Mouse (Mus musculus): Measurements from ENCODE around the gene Hoxb6. TPM values are rescaled to one million over a fixed set of nuclear protein-coding genes. Genes with fewer than 3 reads are reported as not detected.

Gene Hoxb6
- polyA plus RNA-seq, 2 experiments from 2014 or later, result not detected

DNA sequence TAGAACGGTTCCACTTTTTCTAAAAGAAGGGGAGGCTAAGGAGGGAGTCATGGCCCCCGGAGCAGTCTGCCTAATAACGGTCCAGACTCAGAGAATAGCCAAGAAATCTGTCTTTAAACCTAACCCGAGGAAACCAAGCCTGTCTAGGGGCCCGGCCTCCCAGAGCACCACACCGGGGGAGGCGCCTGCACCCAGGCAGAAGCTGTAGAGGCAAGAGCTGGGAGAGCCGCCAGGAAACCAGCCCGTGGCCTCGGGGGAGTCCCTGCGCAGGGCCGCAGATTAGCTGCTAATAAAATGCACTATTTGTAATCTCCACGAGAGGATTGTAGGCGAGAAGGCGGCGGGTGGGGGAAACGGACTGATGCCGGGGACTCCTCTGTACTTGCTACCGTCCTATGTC lies 22.4 kb upstream of the Hoxb6 start:
- peak; percentile 74 for ATAC-seq

DNA sequence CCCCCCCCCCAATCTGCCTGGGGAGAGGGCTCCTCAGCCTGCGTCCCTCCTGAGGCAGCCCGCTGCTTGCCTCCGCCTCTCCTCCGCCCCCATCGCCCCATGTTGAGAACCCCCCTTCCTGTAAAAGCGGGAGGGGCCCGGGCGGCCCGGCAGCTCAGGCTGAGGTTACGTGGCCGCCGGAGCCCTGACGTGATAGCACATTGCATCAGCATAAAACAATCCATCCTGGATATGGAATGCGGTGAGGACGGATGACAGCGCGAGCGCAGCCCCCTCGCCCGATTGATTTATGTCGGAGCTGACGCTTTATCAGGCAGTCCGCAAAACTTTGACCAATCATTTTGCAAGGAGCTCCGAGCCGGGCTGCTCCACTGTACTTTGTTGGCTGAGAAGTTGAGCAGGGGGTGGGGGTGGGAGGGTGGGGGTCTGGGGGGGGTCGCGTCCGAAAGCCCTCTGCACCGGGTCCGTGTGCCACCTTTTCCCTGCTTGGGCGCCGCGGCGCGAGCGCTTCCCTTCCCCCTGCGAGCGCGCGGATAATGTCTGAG lies 21.2 kb upstream of the Hoxb6 start, which contains the start of gene Hoxb9:
Hoxb9 (plus strand) TSS at position 462 of the 545 bp plus-strand sequence.
- ATAC-seq, result peak; percentile 46

DNA sequence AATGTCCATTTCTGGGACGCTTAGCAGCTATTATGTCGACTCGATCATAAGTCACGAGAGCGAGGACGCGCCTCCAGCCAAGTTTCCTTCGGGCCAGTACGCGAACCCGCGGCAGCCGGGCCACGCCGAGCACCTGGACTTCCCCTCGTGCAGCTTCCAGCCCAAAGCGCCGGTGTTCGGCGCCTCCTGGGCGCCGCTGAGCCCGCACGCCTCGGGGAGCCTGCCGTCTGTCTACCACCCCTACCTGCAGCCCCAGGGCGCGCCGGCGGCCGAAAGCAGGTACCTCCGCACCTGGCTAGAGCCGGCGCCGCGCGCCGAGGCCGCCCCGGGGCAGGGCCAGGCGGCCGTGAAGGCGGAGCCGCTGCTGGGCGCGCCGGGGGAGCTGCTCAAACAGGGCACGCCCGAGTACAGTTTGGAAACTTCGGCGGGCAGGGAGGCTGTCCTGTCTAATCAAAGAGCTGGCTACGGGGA lies 20.7 kb upstream of the Hoxb6 start:
- peak; percentile 19 for ATAC-seq

DNA sequence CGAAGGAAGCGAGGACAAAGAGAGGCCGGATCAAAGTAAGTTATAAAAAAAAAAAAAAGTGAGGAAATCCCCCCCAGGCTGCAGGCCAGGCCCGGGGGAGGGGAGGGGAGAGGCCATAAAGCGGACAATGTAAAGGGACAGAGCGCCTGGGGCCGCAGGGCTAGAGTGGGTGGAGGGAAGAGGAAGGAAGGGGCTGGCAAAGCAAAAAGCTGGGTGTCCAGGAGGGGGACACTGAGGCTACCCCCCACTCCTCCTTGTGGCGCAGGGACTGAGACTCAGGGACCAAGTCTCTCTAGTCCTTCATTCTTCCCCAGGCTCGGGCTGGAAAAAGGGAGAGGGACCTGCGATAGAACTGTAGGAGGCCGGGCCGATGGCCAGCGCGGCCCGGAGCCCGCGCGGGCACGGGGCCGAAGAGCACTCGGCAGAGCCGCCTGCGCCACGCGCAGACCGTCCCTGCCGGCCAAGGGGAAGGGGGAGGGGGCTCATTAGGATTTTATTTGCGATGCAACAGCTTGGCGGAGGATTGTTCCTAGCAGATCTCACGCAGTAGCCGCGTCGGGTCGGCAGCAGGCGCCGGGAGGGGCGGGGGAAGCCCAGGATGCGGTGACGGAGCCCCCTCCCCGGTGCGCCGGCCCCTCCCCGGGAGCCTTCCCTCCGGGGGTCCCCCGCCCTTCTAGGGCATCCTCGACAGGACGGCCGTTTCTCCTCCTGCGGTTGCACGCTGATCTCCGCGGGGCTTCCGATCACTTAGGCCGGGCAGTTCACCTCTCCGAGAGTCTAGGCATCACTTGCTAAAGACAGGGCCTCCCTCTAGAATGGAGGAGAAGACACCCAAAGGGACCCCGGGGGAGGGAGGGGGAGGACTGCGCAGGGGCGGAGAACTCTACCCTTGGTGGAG lies 20.0 kb upstream of the Hoxb6 start:
- no peak for ATAC-seq

DNA sequence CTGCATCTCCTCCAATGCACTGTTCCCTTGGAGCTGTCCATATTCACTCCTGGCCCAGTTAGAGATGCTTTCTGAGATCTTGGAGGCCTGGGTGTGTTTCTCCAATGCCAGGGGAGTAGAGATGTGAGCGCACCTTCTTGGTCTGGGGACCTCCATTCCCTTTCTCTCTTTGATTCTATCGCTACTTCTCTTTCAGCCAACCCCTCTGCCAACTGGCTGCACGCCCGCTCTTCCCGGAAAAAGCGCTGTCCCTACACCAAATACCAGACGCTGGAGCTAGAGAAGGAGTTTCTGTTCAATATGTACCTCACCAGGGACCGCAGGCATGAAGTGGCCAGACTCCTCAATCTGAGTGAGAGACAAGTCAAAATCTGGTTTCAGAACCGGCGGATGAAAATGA lies 17.8 kb upstream of the Hoxb6 start:
- no peak for ATAC-seq

DNA sequence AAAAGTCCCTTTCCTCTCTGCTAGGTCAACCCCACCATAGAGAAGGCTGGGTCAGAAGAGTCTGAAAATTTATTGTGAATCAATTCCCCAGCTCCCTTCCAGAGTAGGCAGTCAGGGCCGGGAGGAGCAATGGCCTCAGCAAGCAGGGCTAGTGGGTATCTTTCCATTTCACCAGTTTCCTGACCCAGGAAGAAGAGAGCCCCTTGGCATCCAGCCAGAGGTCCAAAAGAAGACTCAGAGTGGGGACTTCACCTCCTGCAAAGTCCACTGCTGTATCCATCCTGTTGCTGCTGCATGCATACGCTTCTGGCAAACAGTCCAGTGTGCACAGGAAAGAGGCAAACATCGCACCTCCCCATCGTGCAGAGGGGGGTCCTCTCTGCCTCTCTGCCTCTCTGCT lies 16.4 kb upstream of the Hoxb6 start:
- no peak for ATAC-seq

DNA sequence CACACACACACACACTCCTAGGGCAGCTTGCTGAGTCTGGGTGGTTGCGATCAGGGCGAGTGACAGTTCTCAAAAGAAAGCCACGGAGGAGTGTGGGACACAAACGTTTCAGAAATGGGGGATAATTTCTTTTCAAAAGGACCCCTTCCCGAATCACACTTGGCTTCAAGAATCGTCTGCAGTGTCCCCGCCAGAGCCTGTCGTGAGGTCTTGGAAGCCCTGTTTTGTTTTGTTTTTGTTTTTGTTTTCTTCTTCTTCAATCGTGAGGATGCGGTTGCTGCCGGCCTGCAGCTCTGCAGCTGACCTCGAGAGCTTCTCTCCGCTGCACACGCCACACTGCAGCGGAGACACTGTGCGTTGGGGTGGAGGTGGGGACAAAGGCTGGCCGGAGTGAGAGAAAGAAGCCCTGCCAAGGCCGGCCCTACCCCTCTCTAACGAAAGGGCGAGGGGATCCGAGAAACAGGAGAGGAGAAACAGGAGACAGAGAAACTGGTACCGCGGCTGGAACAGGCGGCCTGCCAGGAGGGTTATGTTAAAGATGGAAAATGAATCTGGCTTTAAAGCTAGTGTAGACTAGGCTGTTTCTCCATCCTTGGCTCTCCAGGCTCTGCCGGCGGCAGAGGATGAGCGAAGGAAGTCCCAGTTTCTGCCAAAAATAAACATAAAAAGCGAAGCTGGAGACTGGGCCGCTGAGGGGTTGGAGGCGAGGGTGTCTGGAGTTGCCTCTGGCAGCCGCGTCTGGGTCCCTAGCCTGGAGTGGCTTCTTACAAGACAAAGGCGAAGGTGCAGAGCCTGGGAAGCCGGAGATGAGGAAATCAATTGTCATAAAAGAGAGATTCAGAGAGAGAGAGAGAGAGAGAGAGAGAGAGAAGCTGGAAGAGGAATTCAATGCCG lies 14.9 kb upstream of the Hoxb6 start:
- ATAC-seq, result no peak

DNA sequence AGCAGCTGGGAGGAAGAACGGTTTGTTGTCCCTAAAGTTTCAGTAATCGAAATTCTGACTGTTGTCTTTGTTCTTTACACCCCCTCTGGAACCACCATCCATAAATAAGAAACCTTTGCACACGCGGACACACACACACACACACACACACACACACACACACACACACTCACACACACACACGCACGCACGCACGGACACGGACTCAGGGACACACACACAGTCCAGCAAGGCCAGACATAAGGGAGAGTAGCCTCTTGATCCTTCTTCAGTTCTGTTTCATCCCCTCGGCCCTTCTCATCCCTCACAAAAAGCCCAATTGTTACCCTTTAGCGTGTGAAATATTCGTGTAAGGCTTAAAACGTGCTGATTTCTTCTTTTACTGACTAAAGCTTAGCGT lies 14.0 kb upstream of the Hoxb6 start:
- ATAC-seq, result no peak

DNA sequence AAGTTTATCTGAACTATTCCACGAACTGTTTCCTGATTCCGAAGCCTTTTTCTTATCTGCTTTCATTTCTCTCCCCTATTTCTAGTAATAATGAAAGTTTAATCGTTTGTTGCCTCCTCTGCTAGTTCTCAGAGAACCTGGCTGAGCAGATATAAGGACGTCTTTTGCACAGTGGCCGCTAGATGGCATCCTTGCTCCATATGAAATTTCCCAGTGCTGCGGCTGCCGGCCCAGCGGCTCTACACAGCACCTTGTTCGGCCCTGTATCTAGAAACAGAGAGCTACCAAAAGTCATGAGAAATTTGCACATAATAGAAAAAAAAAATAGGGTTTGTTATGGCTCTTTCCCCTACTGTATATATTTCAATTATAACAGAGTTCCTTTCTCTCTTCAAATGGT lies 13.5 kb upstream of the Hoxb6 start:
- peak; percentile 88 for ATAC-seq

DNA sequence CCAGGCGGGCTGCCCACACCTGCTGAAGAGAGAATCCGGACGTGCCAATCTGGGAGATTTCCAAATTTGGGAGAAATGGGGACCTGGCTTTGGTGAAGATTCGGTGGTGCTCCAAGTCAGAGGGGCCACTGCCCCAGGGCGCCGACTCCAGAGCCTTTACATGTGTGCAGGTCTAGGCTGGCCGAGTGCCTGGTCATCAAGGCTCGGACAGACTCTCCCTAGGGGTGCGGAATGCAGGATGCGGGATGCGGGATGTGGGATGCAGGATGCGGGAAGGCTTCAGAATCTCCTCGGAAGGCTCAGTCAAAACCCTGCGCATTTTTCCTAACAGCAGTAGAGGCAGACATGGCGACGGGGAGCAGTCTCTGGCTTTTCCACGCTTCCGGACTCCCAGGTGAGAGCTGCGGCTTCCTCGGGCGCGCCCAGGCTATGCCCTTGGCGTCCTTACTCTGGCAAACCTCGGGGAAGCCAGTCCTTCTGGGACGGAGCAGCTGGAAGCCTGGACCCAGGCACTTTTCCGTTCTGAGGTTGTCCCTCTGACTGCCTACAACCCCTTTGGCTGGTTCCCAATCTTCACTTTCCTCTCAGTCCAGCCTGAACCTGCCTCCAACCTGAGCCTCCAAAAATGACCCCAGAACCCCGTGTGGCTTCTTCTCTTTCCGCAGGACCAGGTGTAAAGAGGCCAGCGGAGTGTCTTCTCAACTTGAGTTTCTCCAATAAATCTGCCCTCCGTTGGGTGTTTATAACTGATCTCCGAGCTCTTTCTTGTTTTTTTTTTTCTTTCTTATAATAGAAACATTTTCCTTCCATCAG lies 12.6 kb upstream of the Hoxb6 start:
- no peak for ATAC-seq

DNA sequence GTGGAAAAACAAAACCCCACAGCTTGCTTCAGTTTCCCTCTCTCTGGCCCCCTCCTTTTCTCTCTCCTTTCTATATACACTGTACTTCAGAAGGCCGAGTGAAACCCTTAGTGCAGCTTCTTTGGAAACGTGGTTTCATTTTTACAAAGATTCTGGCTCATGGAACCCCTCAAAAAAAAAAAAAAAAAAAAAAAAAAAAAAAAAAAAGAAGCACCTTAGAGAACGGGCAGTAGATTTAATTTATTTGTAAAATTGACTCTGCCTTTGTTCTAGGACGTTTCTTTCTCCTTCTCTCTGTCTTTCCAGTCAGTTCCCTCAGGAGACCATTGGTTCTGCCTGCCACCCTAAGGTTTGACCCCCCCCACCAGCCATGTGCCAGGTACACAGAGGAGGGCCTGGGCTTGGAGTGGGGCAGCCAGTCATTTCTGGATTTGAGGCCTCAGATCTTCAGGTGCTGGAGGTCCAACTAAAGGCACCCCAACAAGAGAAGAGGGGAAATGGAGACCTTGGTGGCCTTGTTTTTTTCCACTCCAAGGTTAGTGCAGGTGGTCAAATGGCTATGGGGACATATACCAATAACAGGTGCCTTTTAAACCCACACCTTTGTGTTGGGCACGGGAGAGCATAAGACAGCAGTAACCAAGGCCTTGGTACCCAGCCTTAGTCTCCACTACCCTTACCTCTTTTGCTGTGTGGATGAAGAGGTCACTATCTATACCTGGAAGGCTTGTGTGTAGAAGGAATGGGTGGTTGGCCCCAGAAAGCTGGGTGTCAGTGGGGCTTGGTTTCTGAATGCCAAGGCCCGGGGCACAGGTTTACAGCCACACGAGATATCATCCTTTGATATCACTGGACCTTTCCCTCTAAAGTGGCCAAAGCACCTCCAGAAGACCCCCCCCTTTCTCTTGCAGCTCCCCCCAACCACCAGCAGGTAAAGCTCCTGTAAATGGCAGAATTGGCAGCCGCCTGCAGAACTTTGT lies 11.6 kb upstream of the Hoxb6 start:
- no peak for ATAC-seq

DNA sequence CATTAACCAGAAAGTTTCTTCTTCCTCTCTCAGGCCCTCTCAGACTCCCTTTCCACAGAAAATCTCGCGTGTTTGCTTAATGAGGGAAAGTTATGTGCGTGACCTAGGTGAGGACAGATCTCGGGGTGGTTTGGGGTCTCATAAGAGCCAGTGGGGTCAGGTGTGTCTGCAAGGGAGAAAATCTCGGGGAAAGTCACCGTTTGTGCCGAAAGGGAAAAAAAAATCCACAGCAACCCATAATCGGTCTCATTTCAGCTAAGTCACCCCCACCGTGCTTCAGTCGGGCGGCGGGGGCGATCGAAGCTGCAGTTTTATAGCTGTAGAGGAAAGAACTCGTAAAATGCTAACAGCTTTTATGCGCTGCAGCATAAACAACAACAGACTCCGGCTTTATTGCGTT lies 10.9 kb upstream of the Hoxb6 start:
- no peak for ATAC-seq

DNA sequence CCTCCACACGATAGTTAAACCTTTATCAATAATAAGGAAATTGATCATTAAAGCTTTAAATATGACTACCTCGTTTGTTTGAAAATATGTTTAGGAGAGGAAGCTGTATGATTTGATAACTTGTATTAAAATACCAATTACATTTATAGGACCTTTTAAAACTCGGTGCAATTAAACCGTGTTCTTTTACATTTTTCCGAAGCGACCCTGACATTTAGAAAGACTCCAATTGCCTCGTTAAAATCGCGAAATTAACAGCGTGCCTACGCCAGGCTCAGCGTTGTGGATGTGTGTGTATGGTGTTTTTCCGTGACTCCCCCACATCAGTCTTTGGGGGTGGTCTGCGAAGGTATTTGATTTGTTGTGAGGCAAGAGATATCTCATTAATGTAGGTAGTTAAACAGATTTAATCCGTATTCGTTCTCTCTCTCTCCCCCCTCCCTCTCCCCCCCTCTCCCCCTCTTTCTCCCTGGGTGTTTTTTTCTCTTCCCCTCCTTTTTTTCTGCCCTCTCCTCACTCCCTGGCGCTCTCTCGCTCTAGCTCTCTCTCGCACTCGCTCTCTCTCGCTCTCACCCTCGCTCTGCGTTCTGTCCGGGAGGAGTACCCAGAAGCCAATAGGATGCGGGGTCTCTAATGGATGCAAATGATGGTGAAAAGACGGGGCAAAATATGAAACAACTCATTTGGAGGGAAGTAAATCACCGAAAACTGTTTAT lies 10.3 kb upstream of the Hoxb6 start, which contains the start of gene Hoxb8:
Hoxb8 (plus strand) TSS at position 51 of the 716 bp plus-strand sequence.
- no peak for ATAC-seq

DNA sequence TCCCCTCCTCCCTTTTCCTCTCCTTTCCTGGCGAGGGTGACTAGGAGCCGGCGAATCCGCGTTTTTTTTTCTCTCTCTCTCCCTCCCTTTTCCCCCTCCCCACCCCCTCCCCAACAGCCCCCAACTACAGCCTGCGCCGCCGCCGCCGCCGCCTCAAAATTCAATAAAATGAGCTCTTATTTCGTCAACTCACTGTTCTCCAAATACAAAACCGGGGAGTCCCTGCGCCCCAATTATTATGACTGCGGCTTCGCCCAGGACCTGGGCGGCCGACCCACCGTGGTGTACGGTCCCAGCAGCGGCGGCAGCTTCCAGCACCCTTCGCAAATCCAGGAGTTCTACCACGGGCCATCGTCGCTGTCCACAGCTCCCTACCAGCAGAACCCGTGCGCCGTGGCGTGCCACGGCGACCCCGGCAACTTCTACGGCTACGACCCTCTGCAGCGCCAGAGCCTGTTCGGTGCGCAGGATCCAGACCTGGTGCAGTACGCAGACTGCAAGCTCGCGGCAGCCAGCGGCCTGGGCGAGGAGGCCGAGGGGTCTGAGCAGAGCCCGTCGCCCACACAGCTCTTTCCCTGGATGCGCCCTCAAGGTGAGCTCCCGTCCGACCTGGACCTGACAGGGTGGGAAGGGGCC lies 9.4 kb upstream of the Hoxb6 start:
- no peak for ATAC-seq

DNA sequence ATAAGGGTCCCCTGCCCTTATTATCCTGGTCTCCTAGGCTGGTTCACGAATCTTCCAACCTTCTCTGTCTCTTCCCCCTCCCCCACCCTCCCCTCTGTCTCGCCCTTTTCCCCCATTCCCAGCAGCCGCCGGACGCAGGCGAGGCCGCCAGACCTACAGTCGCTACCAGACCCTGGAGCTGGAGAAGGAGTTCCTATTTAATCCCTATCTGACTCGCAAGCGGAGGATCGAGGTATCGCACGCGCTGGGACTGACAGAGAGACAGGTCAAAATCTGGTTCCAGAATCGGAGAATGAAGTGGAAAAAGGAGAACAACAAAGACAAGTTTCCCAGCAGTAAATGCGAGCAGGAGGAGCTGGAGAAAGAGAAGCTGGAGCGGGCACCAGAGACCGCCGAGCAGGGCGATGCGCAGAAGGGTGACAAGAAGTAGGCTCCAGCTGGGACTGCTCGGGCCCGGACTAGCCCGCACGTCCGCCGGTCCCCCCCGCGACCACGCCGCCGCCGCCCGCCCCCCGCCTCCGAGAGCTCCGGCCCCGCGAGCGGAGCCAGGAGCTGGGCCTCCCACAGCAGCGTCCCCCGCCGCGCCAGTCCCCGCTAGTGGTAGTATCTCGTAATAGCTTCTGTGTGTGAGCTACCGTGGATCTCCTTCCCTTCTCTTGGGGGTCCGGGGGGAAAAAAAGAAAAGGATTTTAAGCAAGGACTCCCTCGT lies 8.1 kb upstream of the Hoxb6 start:
- ATAC-seq, result peak; percentile 75

DNA sequence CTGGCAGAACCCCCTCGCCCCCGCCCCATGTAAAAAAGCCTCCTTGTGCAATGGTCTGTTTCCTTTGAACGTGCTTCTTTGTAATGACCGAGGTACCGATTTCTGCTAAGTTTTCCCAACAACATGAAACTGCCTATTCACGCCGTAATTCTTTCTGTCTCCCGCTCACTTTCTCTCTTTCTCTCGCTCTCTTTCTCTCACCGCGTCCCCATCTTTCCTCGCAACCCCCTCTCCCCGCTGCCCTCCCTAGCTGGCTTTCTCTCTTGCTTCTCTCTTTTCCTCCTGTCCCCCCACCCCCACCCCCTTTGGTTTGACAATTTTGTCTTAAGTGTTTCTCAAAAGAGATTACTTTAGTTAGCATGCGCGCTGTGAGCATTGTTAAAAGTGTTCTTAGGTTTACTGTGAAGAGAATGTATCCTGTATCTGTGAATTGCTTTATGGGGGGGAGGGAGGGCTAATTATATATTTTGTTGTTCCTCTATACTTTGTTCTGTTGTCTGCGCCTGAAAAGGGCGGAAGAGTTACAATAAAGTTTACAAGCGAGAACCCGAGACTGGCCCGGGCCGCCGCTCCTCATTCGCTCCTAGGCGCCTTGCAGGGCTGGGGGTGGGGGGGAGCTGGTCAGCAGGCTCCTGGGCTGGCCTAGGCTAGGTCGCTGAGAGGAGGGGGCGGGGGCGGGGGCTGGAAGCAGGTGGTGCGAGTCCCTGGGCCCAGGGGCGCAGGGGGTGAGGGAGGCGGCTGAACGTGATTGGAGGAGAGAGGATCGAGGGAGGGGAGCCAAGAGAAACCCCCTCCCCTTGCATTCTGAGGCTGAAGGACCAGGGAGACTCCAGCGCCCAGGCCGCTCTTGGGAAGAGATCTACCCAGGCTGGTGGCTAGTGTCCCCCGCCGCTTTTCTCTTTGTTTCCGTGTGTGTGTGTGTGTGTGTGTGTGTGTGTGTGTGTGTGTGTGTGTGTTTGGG lies 7.2 kb upstream of the Hoxb6 start:
- ATAC-seq, result peak; percentile 12
